Mouse (Mus musculus): Measurements from ENCODE around the gene A630076J17Rik. TPM values are rescaled to one million over a fixed set of nuclear protein-coding genes. Genes with fewer than 3 reads are reported as not detected.

Gene A630076J17Rik
- total and polyA plus RNA-seq, 2 experiments from 2014 or later: 0.11 TPM; not detected in 1

GRCm38 (mm10) chr3:107255992-107256391, 25.6 kb downstream of the A630076J17Rik start:
- DNase-seq (ENCODE audit: low spot score) (no peak), ATAC-seq (ENCODE audit: insufficient read depth, low read depth) (no peak)
- Histone ChIP-seq H3K4me2 (ENCODE audit: low read depth, low read length) (no peak overlapping the region), H3K4me1 (ENCODE audit: control insufficient read depth, insufficient read depth) (no peaks in the 10 kb centered on the region), H3K9me3 (replicated peaks; ENCODE audit: control insufficient read depth, low read length) (no peaks in the 10 kb centered on the region), H3K27me3 (ENCODE audit: control insufficient read depth, insufficient read depth, low read length) (no peaks in the 10 kb centered on the region), H3K9ac (replicated peaks; ENCODE audit: low read depth, low read length) (no peak overlapping the region), H3K36me3 (replicated peaks; ENCODE audit: control insufficient read depth, insufficient read depth, low read length) (no peaks in the 10 kb centered on the region), H3K27ac (ENCODE audit: low read depth) (no peak overlapping the region), H3K4me3 (ENCODE audit: low read depth, low read length) (no peak overlapping the region)
- 79% methylated on average over 3 of the region's 3 CpGs for WGBS
- TF ChIP-seq CTCF (IDR thresholded peaks at IDR 0.05; ENCODE audit: low read depth) (no peak), EP300 (IDR thresholded peaks at IDR 0.05; ENCODE audit: low read depth) (no peak)

GRCm38 (mm10) chr3:107256724-107257123, 26.3 kb downstream of the A630076J17Rik start:
- Histone ChIP-seq H3K36me3 (replicated peaks; ENCODE audit: control insufficient read depth, insufficient read depth, low read length) (no peaks in the 10 kb centered on the region), H3K4me3 (ENCODE audit: low read depth, low read length) (no peak overlapping the region), H3K9ac (replicated peaks; ENCODE audit: low read depth, low read length) (no peak overlapping the region), H3K4me2 (ENCODE audit: low read depth, low read length) (no peak overlapping the region), H3K9me3 (replicated peaks; ENCODE audit: control insufficient read depth, low read length) (no peaks in the 10 kb centered on the region), H3K27ac (ENCODE audit: low read depth) (no peak overlapping the region), H3K4me1 (ENCODE audit: control insufficient read depth, insufficient read depth) (no peaks in the 10 kb centered on the region), H3K27me3 (ENCODE audit: control insufficient read depth, insufficient read depth, low read length) (no peaks in the 10 kb centered on the region)
- DNase-seq (ENCODE audit: low spot score): no peak
- no peak for TF ChIP-seq EP300 (IDR thresholded peaks at IDR 0.05; ENCODE audit: low read depth)
- ATAC-seq (ENCODE audit: insufficient read depth, low read depth): no peak
- WGBS: 61% methylated on average over 7 of the region's 7 CpGs

DNA sequence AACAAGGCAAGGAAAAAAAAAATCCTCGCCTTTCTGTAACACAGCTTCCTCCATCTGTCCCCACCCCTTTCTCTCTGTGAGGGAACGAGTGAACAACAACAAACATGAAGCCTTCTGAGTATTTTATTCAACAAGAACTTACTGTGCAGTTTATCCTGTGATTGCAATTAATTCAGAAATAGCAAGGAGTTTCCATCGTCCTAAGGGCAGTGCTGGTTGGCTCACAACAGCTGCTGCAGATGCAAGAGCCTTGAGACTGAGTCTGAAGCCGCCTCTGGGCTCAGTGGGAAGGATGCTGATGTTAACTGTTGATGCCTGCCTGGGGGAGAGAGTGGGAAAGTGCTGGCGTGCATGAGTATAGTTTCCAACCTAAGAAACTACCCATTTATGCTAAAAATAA, 27.5 kb downstream of the A630076J17Rik start:
- 46% methylated on average over 5 of the region's 5 CpGs for WGBS
- H3K27ac ChIP-seq (ENCODE audit: low read depth): no peak overlapping the region
- ATAC-seq (ENCODE audit: insufficient read depth, low read depth): no peak

DNA sequence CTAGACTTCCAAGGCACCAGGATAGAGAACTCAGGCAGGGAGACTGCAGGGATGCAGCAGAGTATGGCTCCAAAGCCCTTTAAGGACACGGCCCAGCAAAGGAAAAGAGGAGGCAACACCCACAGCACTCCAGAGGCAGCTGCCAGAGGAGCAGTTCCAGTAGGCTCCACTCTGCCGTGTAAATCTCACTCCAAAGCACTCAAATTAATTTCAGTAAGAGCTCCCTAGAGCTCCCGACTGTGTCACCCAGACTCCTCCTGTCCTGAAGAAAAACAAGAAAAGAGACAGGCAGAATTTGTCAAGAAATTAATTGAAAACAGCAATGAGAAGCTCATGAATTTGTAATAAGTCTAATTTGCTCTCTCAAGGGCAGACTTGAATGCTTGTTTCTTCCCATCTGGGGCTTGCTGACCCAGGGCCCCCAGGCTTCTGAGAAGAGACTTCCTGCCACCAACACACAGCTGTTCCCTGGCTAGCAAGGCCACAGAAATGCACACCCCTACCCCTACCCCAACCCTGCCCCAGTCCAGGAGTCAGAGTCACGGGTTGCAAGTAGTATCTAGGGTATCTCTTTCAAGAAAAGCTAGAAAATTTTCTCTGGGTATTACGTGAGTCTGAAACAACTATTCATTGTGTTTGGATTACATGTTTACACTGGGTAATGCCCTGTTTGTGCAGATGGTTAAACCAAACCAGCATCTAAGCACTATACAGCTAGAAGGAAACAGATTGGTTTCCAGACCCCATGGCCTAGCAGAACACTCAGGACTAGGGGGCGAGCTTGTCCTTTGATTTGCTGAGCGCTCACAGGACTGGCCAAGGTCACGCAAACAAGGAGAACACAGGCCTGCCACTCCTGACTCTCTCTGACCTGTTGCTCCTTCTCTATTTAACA, 30.8 kb downstream of the A630076J17Rik start:
- WGBS: 54% methylated on average over 8 of the region's 8 CpGs
- no peak for DNase-seq (ENCODE audit: low spot score)
- H3K9ac ChIP-seq (replicated peaks; ENCODE audit: low read depth, low read length): no peak overlapping the region
- H3K36me3 ChIP-seq (replicated peaks; ENCODE audit: control insufficient read depth, insufficient read depth, low read length): no peaks in the 10 kb centered on the region
- peak overlapping the region; percentile 4; the same call in 1 of the 2 replicates for H3K27ac ChIP-seq (ENCODE audit: low read depth)
- no peak overlapping the region for H3K4me2 ChIP-seq (ENCODE audit: low read depth, low read length)
- no peak for ATAC-seq (ENCODE audit: insufficient read depth, low read depth)
- no peak for TF ChIP-seq CTCF (IDR thresholded peaks at IDR 0.05; ENCODE audit: low read depth)
- no peak for TF ChIP-seq EP300 (IDR thresholded peaks at IDR 0.05; ENCODE audit: low read depth)
- no peaks in the 10 kb centered on the region for H3K4me1 ChIP-seq (ENCODE audit: control insufficient read depth, insufficient read depth)
- H3K27me3 ChIP-seq (ENCODE audit: control insufficient read depth, insufficient read depth, low read length): no peaks in the 10 kb centered on the region
- H3K4me3 ChIP-seq (ENCODE audit: low read depth, low read length): no peak overlapping the region
- no peaks in the 10 kb centered on the region for H3K9me3 ChIP-seq (replicated peaks; ENCODE audit: control insufficient read depth, low read length)

More for the DNA sequence above, 27.5 kb downstream of the A630076J17Rik start:
- H3K9ac ChIP-seq (replicated peaks; ENCODE audit: low read depth, low read length): no peak overlapping the region
- no peaks in the 10 kb centered on the region for H3K4me1 ChIP-seq (ENCODE audit: control insufficient read depth, insufficient read depth)
- no peak overlapping the region for H3K4me2 ChIP-seq (ENCODE audit: low read depth, low read length)
- DNase-seq (ENCODE audit: low spot score): no peak
- TF ChIP-seq CTCF (IDR thresholded peaks at IDR 0.05; ENCODE audit: low read depth): no peak
- no peak for TF ChIP-seq EP300 (IDR thresholded peaks at IDR 0.05; ENCODE audit: low read depth)
- H3K9me3 ChIP-seq (replicated peaks; ENCODE audit: control insufficient read depth, low read length): no peaks in the 10 kb centered on the region
- no peaks in the 10 kb centered on the region for H3K36me3 ChIP-seq (replicated peaks; ENCODE audit: control insufficient read depth, insufficient read depth, low read length)
- H3K4me3 ChIP-seq (ENCODE audit: low read depth, low read length): no peak overlapping the region
- H3K27me3 ChIP-seq (ENCODE audit: control insufficient read depth, insufficient read depth, low read length): no peaks in the 10 kb centered on the region

- DNase-seq (ENCODE audit: low spot score) (no peak), ATAC-seq (ENCODE audit: insufficient read depth, low read depth) (no peak)
- H3K4me2 ChIP-seq (ENCODE audit: low read depth, low read length): no peak overlapping the region
- 0 out of 2 replicates have a peak overlapping the region, but pooled peaks have one; percentile 4 for H3K27ac ChIP-seq (ENCODE audit: low read depth)
- H3K27me3 ChIP-seq (ENCODE audit: control insufficient read depth, insufficient read depth, low read length): no peaks in the 10 kb centered on the region
- H3K36me3 ChIP-seq (replicated peaks; ENCODE audit: control insufficient read depth, insufficient read depth, low read length): no peaks in the 10 kb centered on the region
- H3K9ac ChIP-seq (replicated peaks; ENCODE audit: low read depth, low read length): no peak overlapping the region
- no peaks in the 10 kb centered on the region for H3K9me3 ChIP-seq (replicated peaks; ENCODE audit: control insufficient read depth, low read length)
- H3K4me1 ChIP-seq (ENCODE audit: control insufficient read depth, insufficient read depth): no peaks in the 10 kb centered on the region
- WGBS: 54% methylated on average over 7 of the region's 7 CpGs
- no peak overlapping the region for H3K4me3 ChIP-seq (ENCODE audit: low read depth, low read length)
- TF ChIP-seq CTCF (IDR thresholded peaks at IDR 0.05; ENCODE audit: low read depth) (no peak), EP300 (IDR thresholded peaks at IDR 0.05; ENCODE audit: low read depth) (no peak)
Observed at GRCm38 (mm10) chr3:107261851-107262165, 31.4 kb downstream of the A630076J17Rik start.
